Mouse (Mus musculus): ENCODE measurements at regions not wholly inside any gene's neighbourhood (a gene's known extent, or its start where the extent isn't known, plus 50 kb on each side); places are given as distances from the start of the nearest gene placed in this dataset.
A peak's percentile ranks its signal among the peaks of the same experiment; 100 is the strongest.

GRCm38 (mm10) chr7:52510686-52511085 is 495.2 kb upstream of the 1700015G11Rik start:
- Histone ChIP-seq H3K9me3 (ENCODE audit: control insufficient read depth, low read length) (no peaks in the 10 kb centered on the region), H3K4me3 (ENCODE audit: low read depth, low read length) (no peak overlapping the region), H3K4me2 (replicated peaks; ENCODE audit: low read depth) (no peak overlapping the region), H3K27me3 (ENCODE audit: control insufficient read depth, insufficient read depth, low read length) (no peaks in the 10 kb centered on the region), H3K27ac (replicated peaks) (no peak overlapping the region), H3K4me1 (replicated peaks; ENCODE audit: control insufficient read depth, insufficient read depth) (no peaks in the 10 kb centered on the region), H3K9ac (ENCODE audit: low read length) (no peak overlapping the region), H3K36me3 (ENCODE audit: control insufficient read depth, insufficient read depth, low read length) (no peaks in the 10 kb centered on the region)
- TF ChIP-seq CTCF (IDR thresholded peaks at IDR 0.05; ENCODE audit: low read depth) (no peak), EP300 (optimal IDR thresholded peaks at IDR 0.05) (no peak)
- no peak for ATAC-seq (ENCODE audit: low FRiP score, low TSS enrichment)
- no peak for DNase-seq (ENCODE audit: low spot score)

GRCm38 (mm10) chr7:52507988-52508387 is 492.5 kb upstream of the 1700015G11Rik start:
- H3K4me1 ChIP-seq (replicated peaks; ENCODE audit: control insufficient read depth, insufficient read depth), result no peaks in the 10 kb centered on the region
- no peak overlapping the region for H3K27ac ChIP-seq (replicated peaks)
- no peak for ATAC-seq (ENCODE audit: low FRiP score, low TSS enrichment)
- H3K4me2 ChIP-seq (replicated peaks; ENCODE audit: low read depth), result no peak overlapping the region
- 36% methylated on average over 1 of the region's 1 CpGs for WGBS
- H3K9ac ChIP-seq (ENCODE audit: low read length), result no peak overlapping the region
- H3K36me3 ChIP-seq (ENCODE audit: control insufficient read depth, insufficient read depth, low read length), result no peaks in the 10 kb centered on the region
- H3K4me3 ChIP-seq (ENCODE audit: low read depth, low read length), result no peak overlapping the region
- TF ChIP-seq CTCF (IDR thresholded peaks at IDR 0.05; ENCODE audit: low read depth) (no peak), EP300 (optimal IDR thresholded peaks at IDR 0.05) (no peak)
- DNase-seq (ENCODE audit: low spot score), result no peak
- no peaks in the 10 kb centered on the region for H3K9me3 ChIP-seq (ENCODE audit: control insufficient read depth, low read length)
- no peaks in the 10 kb centered on the region for H3K27me3 ChIP-seq (ENCODE audit: control insufficient read depth, insufficient read depth, low read length)

- Histone ChIP-seq H3K4me3 (ENCODE audit: low read depth, low read length) (no peak overlapping the region), H3K9ac (ENCODE audit: low read length) (no peak overlapping the region), H3K27ac (replicated peaks) (no peak overlapping the region), H3K9me3 (ENCODE audit: control insufficient read depth, low read length) (no peaks in the 10 kb centered on the region), H3K27me3 (ENCODE audit: control insufficient read depth, insufficient read depth, low read length) (no peaks in the 10 kb centered on the region), H3K4me2 (replicated peaks; ENCODE audit: low read depth) (no peak overlapping the region), H3K36me3 (ENCODE audit: control insufficient read depth, insufficient read depth, low read length) (no peaks in the 10 kb centered on the region), H3K4me1 (replicated peaks; ENCODE audit: control insufficient read depth, insufficient read depth) (no peaks in the 10 kb centered on the region)
- ATAC-seq (ENCODE audit: low FRiP score, low TSS enrichment) (no peak), DNase-seq (ENCODE audit: low spot score) (no peak)
- peak; percentile 49 for TF ChIP-seq CTCF (IDR thresholded peaks at IDR 0.05; ENCODE audit: low read depth)
- no peak for TF ChIP-seq EP300 (optimal IDR thresholded peaks at IDR 0.05)
These were observed 451.6 kb upstream of the 1700015G11Rik start for GRCm38 (mm10) chr7:52467135-52467534.

- ATAC-seq (ENCODE audit: low FRiP score, low TSS enrichment), result no peak
- DNase-seq (ENCODE audit: low spot score), result no peak
These were observed 451.1 kb upstream of the 1700015G11Rik start for GRCm38 (mm10) chr7:52466585-52466984.

More at GRCm38 (mm10) chr7:52466585-52466984, 451.1 kb upstream of the 1700015G11Rik start:
- WGBS, result 81% methylated on average over 9 of the region's 9 CpGs
- H3K4me3 ChIP-seq (ENCODE audit: low read depth, low read length), result no peak overlapping the region
- no peak overlapping the region for H3K27ac ChIP-seq (replicated peaks)
- H3K9ac ChIP-seq (ENCODE audit: low read length), result no peak overlapping the region
- H3K27me3 ChIP-seq (ENCODE audit: control insufficient read depth, insufficient read depth, low read length), result no peaks in the 10 kb centered on the region
- no peak overlapping the region for H3K4me2 ChIP-seq (replicated peaks; ENCODE audit: low read depth)
- TF ChIP-seq EP300 (optimal IDR thresholded peaks at IDR 0.05), result no peak
- no peak for TF ChIP-seq CTCF (IDR thresholded peaks at IDR 0.05; ENCODE audit: low read depth)
- H3K4me1 ChIP-seq (replicated peaks; ENCODE audit: control insufficient read depth, insufficient read depth), result no peaks in the 10 kb centered on the region
- no peaks in the 10 kb centered on the region for H3K9me3 ChIP-seq (ENCODE audit: control insufficient read depth, low read length)
- H3K36me3 ChIP-seq (ENCODE audit: control insufficient read depth, insufficient read depth, low read length), result no peaks in the 10 kb centered on the region

Measured in stomach, postnatal 0 days (tissue).